Mouse (Mus musculus) common myeloid progenitor, adult 5-6 weeks (primary cell): ENCODE data around the gene Mpzl2. TPM values are rescaled to one million over a fixed set of nuclear protein-coding genes. Genes with fewer than 3 reads are reported as not detected.
"Not testable (repeated sequence)": the region's sequence is repeated elsewhere in the genome, so short reads cannot be mapped to it uniquely, and the experiment has no call there.

Source experiments
- ATAC-seq: replicated peaks from 2 replicates; pipeline ENCODE4 v1.8.0; 2016; ENCODE audit warnings: low read depth, mild to moderate bottlenecking, moderate TSS enrichment, inconsistent platforms; ENCODE audit not compliant: poor library complexity, severe bottlenecking
- total RNA-seq: library from RNA; stranded (forward); fragments of 200-1000, 187-1606 nt; gene quantifications from 2 replicates; pipeline ENCODE4 v1.2.3, GENCODE M21; 2017

The Mpzl2 gene
- total RNA-seq, 1 experiment from 2014 or later = not detected

- ATAC-seq = no peak
These were observed 9.3 kb upstream of the Mpzl2 start for GRCm38 (mm10) chr9:45030341-45030740.

GRCm38 (mm10) chr9:45032261-45032660 is 7.3 kb upstream of the Mpzl2 start:
- ATAC-seq = no peak

- no peak for ATAC-seq
These were observed 5.1 kb upstream of the Mpzl2 start for GRCm38 (mm10) chr9:45034526-45034925.

DNA sequence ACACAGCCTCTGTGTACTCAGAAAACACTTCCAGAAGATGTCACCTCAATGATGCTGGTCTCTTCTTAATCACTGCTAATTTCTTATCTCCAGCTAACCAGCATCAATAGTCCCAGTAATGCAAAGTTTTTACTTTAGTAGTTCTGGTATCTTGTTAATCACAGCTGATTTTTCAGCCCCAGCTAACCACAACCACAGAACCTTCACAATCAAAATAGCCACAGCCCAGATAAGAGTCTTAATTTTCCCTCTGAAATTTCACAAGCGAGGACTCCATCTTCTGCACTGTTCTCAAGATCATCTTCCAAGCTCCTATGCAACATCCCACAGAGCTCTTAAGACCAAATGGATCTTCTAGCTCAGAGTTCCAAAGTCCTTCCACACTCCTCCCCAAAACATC is 1.8 kb upstream of the Mpzl2 start:
- not testable (repeated sequence) for ATAC-seq

GRCm38 (mm10) chr9:45040066-45040845 is 657 bp downstream of the Mpzl2 start:
- no peak for ATAC-seq

DNA sequence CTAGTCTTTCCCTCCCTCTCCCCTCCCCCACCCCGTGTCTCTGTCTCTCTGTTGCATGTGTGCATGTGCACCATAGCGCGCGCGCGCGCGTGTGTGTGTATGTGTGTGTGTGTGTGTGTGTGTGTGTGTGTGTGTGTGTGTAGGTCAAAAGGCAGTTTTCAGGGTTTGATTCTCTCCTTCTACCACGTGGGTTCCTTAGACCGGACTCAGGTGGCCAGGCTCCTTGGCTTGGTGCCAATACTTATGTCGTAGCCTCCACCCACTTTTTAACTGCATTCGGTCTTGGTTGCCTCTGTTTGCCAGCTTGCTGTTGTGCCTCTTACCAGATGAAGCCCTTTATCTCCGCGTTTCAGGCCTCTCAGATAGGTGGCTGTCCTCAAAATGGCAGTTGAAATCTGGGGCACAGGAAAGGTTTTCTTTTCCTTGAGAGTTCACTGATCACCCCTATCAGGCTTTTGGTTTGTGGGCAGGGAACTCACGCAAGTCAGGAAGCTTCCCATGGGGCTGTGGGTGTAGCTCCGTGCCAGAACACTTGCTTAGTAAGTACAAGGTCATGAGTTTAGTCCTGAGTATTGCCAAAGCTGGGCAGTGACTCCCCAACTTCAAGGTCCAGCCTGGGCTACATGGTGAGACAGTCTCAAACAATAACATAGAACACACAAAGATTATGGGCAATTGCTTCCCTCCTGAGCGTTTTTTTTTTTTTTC is 1.7 kb downstream of the Mpzl2 start:
- ATAC-seq = peak; percentile 90

- 0 out of 2 replicates have a peak, but pooled peaks have one; percentile 16 for ATAC-seq
These were observed 2.6 kb downstream of the Mpzl2 start for GRCm38 (mm10) chr9:45042056-45042720.

- ATAC-seq = no peak
These were observed 3.3 kb downstream of the Mpzl2 start for GRCm38 (mm10) chr9:45042947-45043346.

DNA sequence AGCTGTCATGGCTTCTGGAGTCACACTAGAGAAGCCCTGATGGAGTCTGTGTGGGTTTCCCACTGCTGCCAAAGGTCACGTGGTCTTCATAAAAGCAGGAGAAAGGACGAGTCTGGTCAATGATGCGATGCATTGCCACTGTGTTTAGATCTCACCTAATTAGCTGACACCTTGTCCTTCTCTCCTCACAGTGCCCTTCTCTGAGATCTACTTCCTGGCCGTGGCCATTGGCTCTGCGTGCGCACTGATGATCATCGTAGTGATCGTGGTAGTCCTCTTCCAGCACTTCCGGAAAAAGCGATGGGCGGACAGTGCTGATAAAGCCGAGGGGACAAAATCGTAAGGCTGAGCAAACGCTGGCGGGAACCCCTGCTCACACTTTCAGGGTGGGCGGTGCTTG is 7.4 kb downstream of the Mpzl2 start:
- no peak for ATAC-seq

DNA sequence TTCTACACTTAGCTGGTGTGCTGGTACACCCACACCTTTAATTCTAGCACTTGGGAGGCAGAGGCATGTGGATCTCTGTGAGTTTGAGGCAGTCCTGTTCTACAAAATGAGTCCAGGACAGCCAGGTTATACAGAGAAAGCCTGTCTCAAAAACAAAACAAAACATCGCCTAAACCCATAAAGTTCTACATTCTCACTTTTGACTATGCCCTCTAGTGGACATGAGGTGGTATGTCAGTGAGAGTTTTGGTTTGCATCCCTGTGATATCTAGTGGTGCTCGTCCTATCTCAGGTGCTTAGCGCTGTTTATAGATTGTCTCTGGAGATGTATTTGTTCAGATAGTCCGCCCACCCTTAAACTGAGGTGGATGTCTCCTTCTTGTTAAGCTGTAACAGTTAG is 8.9 kb downstream of the Mpzl2 start:
- ATAC-seq = peak; percentile 78

DNA sequence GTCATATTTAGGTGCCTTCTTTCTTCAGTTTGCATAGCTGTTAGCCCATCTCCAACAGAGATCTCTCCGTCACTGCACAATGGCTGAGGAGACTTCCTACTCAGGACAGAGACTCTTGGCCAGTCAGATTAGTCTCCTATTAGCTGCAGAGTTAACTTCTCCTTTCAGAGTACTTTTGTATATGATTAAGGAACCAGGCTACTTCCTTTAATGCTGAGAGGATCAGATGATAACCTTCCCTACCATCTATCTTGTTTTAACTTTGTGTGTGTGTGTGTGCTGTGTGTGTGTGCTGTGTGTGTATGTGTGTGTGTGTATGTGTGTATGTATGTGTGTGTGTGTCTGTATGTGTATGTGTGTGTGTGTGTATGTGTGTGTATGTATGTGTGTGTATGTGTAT is 10.1 kb downstream of the Mpzl2 start:
- peak; percentile 52 for ATAC-seq

DNA sequence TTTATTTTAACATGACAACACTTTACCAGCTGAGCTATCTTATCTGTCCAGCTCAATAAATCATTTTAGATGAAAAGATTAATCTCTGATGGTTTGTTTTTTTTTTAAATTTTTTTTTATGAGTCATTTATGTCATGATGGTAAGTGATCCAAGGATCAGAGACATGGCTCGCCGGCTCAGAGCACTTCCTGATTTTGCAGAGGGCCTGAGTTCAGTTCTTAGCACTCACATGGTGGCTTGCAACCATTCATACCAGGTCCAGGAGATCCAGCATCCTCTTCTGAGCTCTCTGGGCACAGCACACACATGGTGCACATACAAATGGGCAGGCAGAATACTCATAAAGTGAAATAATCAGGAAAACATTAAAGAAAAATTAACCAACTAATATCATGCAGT is 10.7 kb downstream of the Mpzl2 start:
- ATAC-seq = no peak

GRCm38 (mm10) chr9:45055082-45055713 is 15.6 kb downstream of the Mpzl2 start, which contains the start of gene Mpzl3:
TSS of gene Mpzl3 (plus strand) at chr9:45055186.
- peak; percentile 58 for ATAC-seq

GRCm38 (mm10) chr9:45058304-45058940 is 18.8 kb downstream of the Mpzl2 start:
- no peak for ATAC-seq

DNA sequence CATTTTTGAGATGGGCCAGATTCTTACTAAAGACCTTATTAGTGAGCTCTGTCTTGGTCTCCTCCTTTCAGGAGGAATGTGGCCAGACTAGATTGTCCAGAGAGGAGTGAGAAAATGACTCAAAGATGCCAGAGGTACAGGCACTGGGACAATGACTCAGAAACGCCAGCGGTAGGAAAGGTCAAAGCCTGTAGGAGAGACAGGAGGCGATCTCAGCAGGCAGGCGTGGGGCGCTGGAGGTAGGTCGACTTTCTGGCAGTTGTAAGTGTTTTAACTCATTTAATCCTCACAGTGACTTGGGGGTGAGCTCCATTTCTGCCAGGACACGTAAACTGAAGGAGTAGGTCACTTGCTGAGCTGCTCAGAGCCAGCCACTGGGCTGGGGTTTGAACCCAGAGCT is 20.6 kb downstream of the Mpzl2 start:
- ATAC-seq = no peak

DNA sequence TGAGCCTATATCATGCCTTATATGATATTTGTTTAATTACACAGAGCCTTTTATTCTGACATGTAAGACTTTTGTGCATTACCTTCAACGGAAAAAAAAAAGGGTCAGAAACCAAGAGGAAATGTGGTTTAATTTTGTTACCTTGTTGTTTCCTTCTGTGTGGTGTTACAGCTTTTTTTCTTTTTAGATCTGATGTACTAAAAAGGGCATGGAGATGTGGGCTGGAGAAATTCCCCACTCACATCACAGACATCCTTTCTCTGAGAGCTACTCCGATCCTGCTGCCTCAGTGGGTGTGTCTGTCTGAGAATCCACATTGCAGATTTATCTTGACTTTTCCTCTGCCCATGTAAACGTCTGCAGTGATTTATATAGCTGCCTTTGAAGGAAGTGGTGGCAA is 23.1 kb downstream of the Mpzl2 start:
- no peak for ATAC-seq

DNA sequence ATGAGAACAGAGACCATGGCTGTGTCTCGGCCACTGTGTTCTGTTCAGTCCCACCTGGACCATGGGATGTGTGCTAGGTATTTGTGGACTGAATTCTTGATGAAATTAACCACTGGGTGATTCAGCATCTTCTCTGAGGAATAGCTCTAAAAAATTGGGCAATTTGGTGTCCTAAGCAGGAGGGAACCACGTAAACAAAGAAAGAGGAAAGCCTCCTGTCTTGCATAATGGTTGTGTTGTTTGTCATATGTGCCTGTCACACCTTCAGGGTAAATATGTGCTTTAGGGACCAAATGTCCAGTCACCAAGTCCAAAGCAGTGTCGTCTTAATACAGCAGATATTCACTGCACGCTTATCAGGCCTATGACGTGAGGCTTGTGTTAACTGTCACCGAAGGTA is 24.8 kb downstream of the Mpzl2 start:
- ATAC-seq = no peak

- no peak for ATAC-seq
These were observed 27.1 kb downstream of the Mpzl2 start for GRCm38 (mm10) chr9:45066735-45067134.

GRCm38 (mm10) chr9:45071800-45072199 is 32.2 kb downstream of the Mpzl2 start:
- no peak for ATAC-seq

- peak; percentile 26; the same call in 1 of the 2 replicates for ATAC-seq
These were observed 38.3 kb downstream of the Mpzl2 start for GRCm38 (mm10) chr9:45077859-45078258.
